Mouse (Mus musculus) midbrain, postnatal 0 days (tissue): ENCODE results near the gene Dclre1b. TPM values are rescaled to one million over a fixed set of nuclear protein-coding genes. Genes with fewer than 3 reads are reported as not detected.
A peak's percentile ranks its signal among the peaks of the same experiment; 100 is the strongest.

ENCODE experiments used
- ATAC-seq: fragments of 200-750 bp; cut with Nextera tagmentation; 2 replicates; pipeline ENCODE4 v1.8.0; 2017; ENCODE audit warnings: moderate number of reproducible peaks, mild to moderate bottlenecking, moderate TSS enrichment, moderate library complexity; ENCODE audit not compliant: low FRiP score
- DNase-seq: peaks from one replicate; pipeline ENCODE4 v3.0.0-alpha.2; 2015; ENCODE audit warnings: low spot score
- H3K27ac ChIP-seq: fragments of 300-500 bp; sonication (generic); 2 replicates; pipeline ENCODE4 v1.5.1; 2014; ENCODE audit warnings: low read depth, mild to moderate bottlenecking, low read length, mixed read lengths
- H3K27me3 ChIP-seq: fragments of 300-500 bp; sonication (generic); 2 replicates; pipeline ENCODE4 v1.6.1; 2014; ENCODE audit warnings: low read length, control low read depth, mixed read lengths; ENCODE audit not compliant: insufficient read depth
- H3K36me3 ChIP-seq: fragments of 300-500 bp; sonication (generic); 2 replicates; pipeline ENCODE4 v1.6.1; 2014; ENCODE audit warnings: low read length, control low read depth, mixed read lengths; ENCODE audit not compliant: insufficient read depth
- H3K4me1 ChIP-seq: fragments of 300-500 bp; sonication (generic); 2 replicates; pipeline ENCODE4 v1.6.1; 2014; ENCODE audit warnings: mild to moderate bottlenecking, control low read depth, antibody characterized with exemption, low read length, mixed read lengths; ENCODE audit not compliant: insufficient read depth
- H3K4me2 ChIP-seq: fragments of 300-500 bp; sonication (generic); 2 replicates; pipeline ENCODE4 v1.6.1; 2014; ENCODE audit warnings: low read depth, mild to moderate bottlenecking, low read length, mixed read lengths; ENCODE audit not compliant: poor library complexity, severe bottlenecking
- H3K4me3 ChIP-seq: fragments of 300-500 bp; sonication (generic); 2 replicates; pipeline ENCODE4 v1.5.1; 2014; ENCODE audit warnings: low read depth, mild to moderate bottlenecking, low read length, moderate library complexity
- H3K9ac ChIP-seq: fragments of 300-500 bp; sonication (generic); replicated peaks from 2 replicates; pipeline ENCODE4 v1.6.1; 2014; ENCODE audit warnings: mild to moderate bottlenecking, low read length, moderate library complexity, mixed read lengths; ENCODE audit not compliant: poor library complexity, severe bottlenecking
- H3K9me3 ChIP-seq: fragments of 300-500 bp; sonication (generic); 2 replicates; pipeline ENCODE4 v1.6.1; 2016; ENCODE audit warnings: low read length, control low read depth
- CTCF ChIP-seq: IDR thresholded peaks from 2 replicates; pipeline ENCODE4 v1.5.1; 2016; ENCODE audit warnings: antibody characterized with exemption, mild to moderate bottlenecking
- WGBS: fragments of 180-500 bp; shearing (Covaris S2); extraction: QIAGEN DNeasy Blood & Tissue Kit; methylation state at CpG from one replicate; pipeline ENCODE4 v1.1.7; 2014; 5-methylcytosine and 5-hydroxymethylcytosine counted together
- polyA plus RNA-seq: library from polyadenylated mRNA; unstranded; fragments of >200 nt; fragmentation: Nextera tagmentation; extraction: Ambion mirVana; gene quantifications from 2 replicates; pipeline ENCODE4 v1.2.1, GENCODE M21; 2015
- total RNA-seq: library from RNA; depleted of rRNA; stranded (reverse); fragments of >200 nt; gene quantifications from 2 replicates; pipeline ENCODE4 v1.2.3, GENCODE M21; 2014

Dclre1b gene
- total and polyA plus RNA-seq, 2 experiments from 2014 or later = 6.9 to 16.2 TPM

DNA sequence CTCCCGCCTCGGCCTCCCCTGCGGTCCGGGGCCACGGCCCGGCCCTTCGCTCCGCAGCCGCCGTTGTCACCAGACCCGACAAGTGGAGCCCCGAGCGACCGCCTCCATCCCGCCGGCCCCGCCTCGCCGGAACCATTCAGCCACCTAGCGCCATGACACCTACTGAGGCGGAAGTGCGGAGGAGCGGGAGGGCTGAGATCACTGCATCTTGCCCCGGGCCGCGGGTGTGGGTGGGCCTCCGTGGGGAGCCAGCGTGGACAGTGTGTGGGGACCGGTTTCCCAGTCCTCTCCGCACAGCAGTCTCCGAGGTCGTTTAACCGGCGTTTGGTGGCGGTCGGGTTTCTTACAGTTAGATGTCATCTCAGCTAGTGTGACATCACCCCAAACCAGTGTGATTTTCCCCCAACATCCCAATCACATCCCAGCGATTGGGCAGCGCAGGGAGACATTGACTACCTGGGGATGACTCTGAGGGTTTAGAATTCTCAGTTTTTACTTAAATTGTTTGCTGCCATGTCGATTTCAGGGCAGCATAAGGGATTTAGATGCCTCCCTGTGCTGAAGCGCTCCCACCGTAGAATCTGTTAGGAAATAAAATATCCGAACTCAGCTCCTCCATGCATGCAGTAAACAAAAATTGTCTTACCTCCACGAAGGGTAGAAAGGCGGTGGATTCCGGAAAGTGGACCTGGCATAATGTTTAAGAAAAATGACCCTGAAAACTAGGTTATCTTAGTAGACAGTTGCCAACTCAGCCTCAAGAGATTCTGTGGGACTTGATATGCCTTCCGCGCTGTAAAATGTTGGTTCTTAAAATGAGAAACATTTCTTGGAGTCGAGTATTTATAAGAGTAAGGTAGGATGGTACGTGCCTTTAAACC is 17.8 kb downstream of the Dclre1b start, which contains the start of gene Hipk1:
Hipk1 (minus strand) TSS at position 334 of the 881 bp plus-strand sequence.
- peak; percentile 98 for ATAC-seq
- no peaks in the 10 kb centered on the region for H3K27me3 ChIP-seq
- H3K9ac ChIP-seq = peak within 1 kb of the TSS; percentile 89
- no peaks in the 10 kb centered on the region for H3K36me3 ChIP-seq
- no peaks in the 10 kb centered on the region for H3K9me3 ChIP-seq
- peak within 1 kb of the TSS; percentile 62 for H3K4me2 ChIP-seq
- peaks cover 9% of the 10 kb centered on the region; the same call in 1 of the 2 replicates for H3K4me1 ChIP-seq
- H3K27ac ChIP-seq = peak within 1 kb of the TSS; percentile 93
- H3K4me3 ChIP-seq = peak within 1 kb of the TSS; percentile 77
- 10% methylated on average over 45 of the region's 49 CpGs for WGBS
- peak; percentile 95 for DNase-seq
- peak; percentile 29 for TF ChIP-seq CTCF

DNA sequence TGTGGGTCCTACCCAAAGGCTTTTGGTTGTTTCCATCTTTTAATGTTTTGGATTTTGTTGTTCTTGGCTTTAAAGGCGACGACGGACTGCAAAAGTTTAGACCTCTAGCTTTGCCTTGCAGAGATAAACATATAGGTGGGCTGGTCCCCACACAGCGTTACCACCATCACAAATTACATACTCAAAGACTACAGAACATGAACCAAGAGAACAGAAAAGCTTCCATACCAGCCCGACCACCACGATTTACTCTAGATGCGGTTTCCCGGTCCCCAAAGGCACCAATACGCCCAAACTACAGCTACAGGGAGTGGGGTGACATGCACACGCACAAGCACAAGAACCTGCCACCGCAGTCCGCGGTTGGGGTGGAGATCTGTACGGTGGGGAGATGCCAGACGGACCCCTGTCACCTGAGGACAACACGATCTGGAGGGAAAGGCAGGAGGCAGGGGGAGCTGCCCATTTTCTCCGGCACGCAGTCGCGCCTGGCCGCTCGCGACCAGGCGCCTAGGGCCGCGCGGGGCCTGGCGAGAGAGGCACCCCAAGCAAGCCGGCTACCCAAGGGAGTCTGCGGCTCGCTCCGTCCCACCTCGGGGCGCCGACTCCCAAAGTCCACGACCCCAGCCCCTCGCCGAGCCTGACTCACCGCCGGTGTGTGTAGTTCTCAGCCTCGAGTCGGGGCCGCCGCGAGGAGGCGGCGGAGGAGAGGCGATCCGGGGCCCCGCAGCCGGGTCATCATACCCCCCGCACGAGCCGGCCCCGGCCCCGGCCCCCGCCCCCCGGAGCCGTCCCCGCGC is 18.7 kb downstream of the Dclre1b start:
- peak overlapping the region; percentile 89 for H3K9ac ChIP-seq
- peak overlapping the region; percentile 77 for H3K4me3 ChIP-seq
- DNase-seq (peak; percentile 19), ATAC-seq (peak; percentile 82)
- no peaks in the 10 kb centered on the region for H3K36me3 ChIP-seq
- no peaks in the 10 kb centered on the region for H3K9me3 ChIP-seq
- no peaks in the 10 kb centered on the region for H3K27me3 ChIP-seq
- no peak for TF ChIP-seq CTCF
- under 1% methylated on average over 37 of the region's 61 CpGs for WGBS
- H3K4me2 ChIP-seq = peak overlapping the region; percentile 62
- H3K27ac ChIP-seq = peak overlapping the region; percentile 93
- peaks cover 9% of the 10 kb centered on the region; the same call in 1 of the 2 replicates for H3K4me1 ChIP-seq

DNA sequence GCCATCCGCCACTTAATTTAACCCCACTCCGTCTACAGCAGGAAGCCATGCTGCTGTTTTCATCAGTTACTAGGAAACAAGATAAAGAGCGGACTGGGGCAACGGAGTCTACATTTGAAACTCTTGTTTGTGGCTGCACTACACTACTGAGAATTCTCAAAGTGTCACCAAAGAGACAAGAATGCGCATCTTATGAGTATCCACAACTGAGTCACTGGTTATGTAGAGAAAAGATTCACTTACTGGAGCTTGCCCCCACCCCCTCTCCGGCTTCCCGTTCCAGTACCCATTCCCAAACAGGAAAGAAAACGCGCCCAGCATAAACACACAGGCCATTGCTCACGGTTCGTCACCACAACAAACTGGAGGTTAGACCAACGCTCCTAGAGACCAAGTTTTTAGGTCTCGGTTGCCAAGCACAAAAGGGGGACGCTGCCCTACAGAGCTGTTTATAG is 19.3 kb downstream of the Dclre1b start:
- 4% methylated on average over 14 of the region's 14 CpGs for WGBS

DNA sequence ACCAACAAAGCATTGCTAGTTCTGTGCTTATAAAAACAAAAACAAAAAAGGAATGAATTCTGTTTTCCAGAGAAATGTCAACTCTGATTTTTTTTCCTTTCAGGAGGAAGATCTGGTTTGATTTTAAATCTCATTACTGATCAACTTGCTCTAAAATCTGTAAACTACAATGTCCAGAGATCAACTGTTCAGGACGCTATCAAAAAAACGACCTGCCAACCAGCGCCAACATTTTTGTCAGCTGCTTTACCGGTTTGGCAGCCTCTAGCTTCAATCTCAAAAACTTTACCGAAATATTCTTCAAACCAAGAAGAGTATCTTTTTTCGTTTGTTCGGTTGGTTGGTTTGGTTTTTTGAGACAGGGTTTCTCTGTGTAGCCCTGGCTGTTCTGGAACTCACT is 20.1 kb downstream of the Dclre1b start:
- DNase-seq (no peak), ATAC-seq (no peak)
- Histone ChIP-seq H3K27me3 (no peaks in the 10 kb centered on the region), H3K27ac (no peak overlapping the region), H3K9me3 (no peaks in the 10 kb centered on the region), H3K36me3 (no peaks in the 10 kb centered on the region), H3K4me1 (peaks cover 9% of the 10 kb centered on the region; the same call in 1 of the 2 replicates), H3K9ac (no peak overlapping the region), H3K4me3 (peak overlapping the region; percentile 77; the same call in 1 of the 2 replicates), H3K4me2 (peak overlapping the region; percentile 62)
- 87% methylated on average over 7 of the region's 7 CpGs for WGBS
- no peak for TF ChIP-seq CTCF

More for the DNA sequence above, 19.3 kb downstream of the Dclre1b start:
- ATAC-seq (no peak), DNase-seq (peak; percentile 33)
- Histone ChIP-seq H3K4me3 (peak overlapping the region; percentile 77), H3K27me3 (no peaks in the 10 kb centered on the region), H3K27ac (peak overlapping the region; percentile 93; the same call in 1 of the 2 replicates), H3K4me2 (peak overlapping the region; percentile 62), H3K9me3 (no peaks in the 10 kb centered on the region), H3K36me3 (no peaks in the 10 kb centered on the region), H3K9ac (peak overlapping the region; percentile 89; the same call in 1 of the 2 replicates), H3K4me1 (peaks cover 9% of the 10 kb centered on the region; the same call in 1 of the 2 replicates)
- TF ChIP-seq CTCF = no peak

DNA sequence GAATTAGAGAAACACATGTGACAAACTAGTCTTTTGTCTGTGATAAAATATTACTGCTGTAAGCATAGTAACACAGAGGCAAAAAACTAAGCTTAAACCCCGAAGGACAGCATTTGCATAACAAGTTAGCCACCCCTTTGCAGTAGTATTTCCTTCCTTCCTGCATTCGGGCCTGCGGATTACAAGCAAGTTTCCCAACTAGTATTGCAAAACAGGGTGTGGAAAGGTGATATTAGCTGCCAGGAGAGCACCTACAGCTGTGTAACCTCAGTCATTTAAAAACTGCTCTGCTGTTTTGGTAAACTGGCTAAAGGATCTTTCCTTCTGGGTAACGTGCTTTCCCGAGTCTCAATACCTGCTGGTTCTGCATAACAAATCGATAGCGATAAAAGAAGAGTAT is 22.0 kb downstream of the Dclre1b start:
- no peak for TF ChIP-seq CTCF
- H3K4me1 ChIP-seq = peaks cover 9% of the 10 kb centered on the region; the same call in 1 of the 2 replicates
- no peak overlapping the region for H3K4me2 ChIP-seq
- no peaks in the 10 kb centered on the region for H3K27me3 ChIP-seq
- no peak overlapping the region for H3K4me3 ChIP-seq
- H3K9me3 ChIP-seq = no peaks in the 10 kb centered on the region
- WGBS = 63% methylated on average over 7 of the region's 7 CpGs
- H3K9ac ChIP-seq = no peak overlapping the region
- DNase-seq (no peak), ATAC-seq (no peak)
- H3K36me3 ChIP-seq = no peaks in the 10 kb centered on the region
- no peak overlapping the region for H3K27ac ChIP-seq
